Mouse (Mus musculus) kidney, embryonic 15.5 days (tissue): ENCODE data around the gene Sfn. TPM values are rescaled to one million over a fixed set of nuclear protein-coding genes. Genes with fewer than 3 reads are reported as not detected.

Source experiments
- ATAC-seq: fragments of 200-750 bp; cut with Nextera tagmentation; replicated peaks from 2 replicates; pipeline ENCODE4 v1.8.0; 2017; ENCODE audit warnings: moderate TSS enrichment; ENCODE audit not compliant: low FRiP score
- H3K27ac ChIP-seq: fragments of 300-500 bp; sonication (generic); 2 replicates; pipeline ENCODE4 v1.5.1; 2015; ENCODE audit warnings: mild to moderate bottlenecking, inconsistent platforms
- H3K27me3 ChIP-seq: fragments of 300-500 bp; sonication (generic); 2 replicates; pipeline ENCODE4 v1.6.1; 2015; ENCODE audit warnings: inconsistent platforms
- H3K36me3 ChIP-seq: fragments of 300-500 bp; sonication (generic); 2 replicates; pipeline ENCODE4 v1.6.1; 2015; ENCODE audit warnings: inconsistent platforms
- H3K4me1 ChIP-seq: fragments of 300-500 bp; sonication (generic); 2 replicates; pipeline ENCODE4 v1.6.1; 2015; ENCODE audit warnings: inconsistent platforms
- H3K4me2 ChIP-seq: fragments of 300-500 bp; sonication (generic); 2 replicates; pipeline ENCODE4 v1.6.1; 2015; ENCODE audit warnings: moderate library complexity, mild to moderate bottlenecking, inconsistent platforms
- H3K4me3 ChIP-seq: fragments of 300-500 bp; sonication (generic); replicated peaks from 2 replicates; pipeline ENCODE4 v1.5.1; 2015; ENCODE audit warnings: mild to moderate bottlenecking, inconsistent platforms
- H3K9ac ChIP-seq: fragments of 300-500 bp; sonication (generic); 2 replicates; pipeline ENCODE4 v1.6.1; 2015; ENCODE audit warnings: mild to moderate bottlenecking, inconsistent platforms
- H3K9me3 ChIP-seq: fragments of 300-500 bp; sonication (generic); replicated peaks from 2 replicates; pipeline ENCODE4 v1.6.1; 2016; ENCODE audit warnings: inconsistent platforms
- WGBS: fragments of 180-500 bp; shearing (Covaris S2); methylation state at CpG from one replicate; pipeline ENCODE4 v1.1.7; 2015; ENCODE audit warnings: mixed read lengths; 5-methylcytosine and 5-hydroxymethylcytosine counted together
- polyA plus RNA-seq: library from polyadenylated mRNA; unstranded; fragments of >200 nt; fragmentation: Nextera tagmentation; extraction: Ambion mirVana; gene quantifications from 2 replicates; pipeline ENCODE4 v1.2.1, GENCODE M21; 2015

The Sfn gene
- polyA plus RNA-seq, 1 experiment from 2014 or later = 13.3 TPM

DNA sequence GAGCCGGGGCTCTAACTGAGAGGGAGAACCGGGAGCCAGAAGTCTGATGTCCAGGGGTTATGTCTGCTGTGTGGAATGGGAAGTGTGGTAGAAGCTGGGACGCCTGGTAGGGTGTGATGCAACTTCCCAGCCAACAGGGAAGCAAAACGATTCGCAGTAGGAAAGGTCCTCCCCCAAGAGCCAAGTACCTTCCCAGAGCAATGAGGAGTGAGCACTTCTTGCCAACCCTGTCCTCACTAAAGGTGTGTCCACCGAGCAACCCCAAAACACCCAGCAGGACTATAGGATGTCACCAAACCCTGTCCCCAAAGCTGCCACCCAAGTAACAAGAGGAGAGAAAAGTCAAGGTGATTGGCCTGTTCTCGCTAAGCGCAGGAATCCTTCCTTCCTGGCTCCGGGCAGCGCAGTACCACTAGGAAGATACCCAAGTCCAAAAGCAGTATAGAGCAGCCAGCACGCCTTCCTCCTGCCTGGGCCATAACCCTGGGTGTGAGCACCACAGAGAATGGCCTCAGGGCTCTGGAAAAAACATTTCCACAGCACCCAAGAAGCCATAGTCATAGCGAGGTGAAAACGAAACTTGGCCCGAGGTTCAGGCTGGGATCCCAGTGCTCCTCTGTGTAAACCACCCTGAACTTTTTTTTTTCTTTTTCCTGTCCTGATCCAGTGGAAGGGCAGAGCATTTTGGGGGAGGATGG lies 29.3 kb upstream of the Sfn start:
- Histone ChIP-seq H3K36me3 (peaks cover 8% of the 10 kb centered on the region), H3K27me3 (no peaks in the 10 kb centered on the region), H3K4me1 (peaks cover 60% of the 10 kb centered on the region), H3K9me3 (no peaks in the 10 kb centered on the region), H3K27ac (0 out of 2 replicates have a peak overlapping the region, but pooled peaks have one; percentile 13), H3K9ac (0 out of 2 replicates have a peak overlapping the region, but pooled peaks have one; percentile 0), H3K4me3 (peak overlapping the region; percentile 70), H3K4me2 (peak overlapping the region; percentile 95)
- ATAC-seq = no peak
- WGBS = 72% methylated on average over 14 of the region's 14 CpGs

DNA sequence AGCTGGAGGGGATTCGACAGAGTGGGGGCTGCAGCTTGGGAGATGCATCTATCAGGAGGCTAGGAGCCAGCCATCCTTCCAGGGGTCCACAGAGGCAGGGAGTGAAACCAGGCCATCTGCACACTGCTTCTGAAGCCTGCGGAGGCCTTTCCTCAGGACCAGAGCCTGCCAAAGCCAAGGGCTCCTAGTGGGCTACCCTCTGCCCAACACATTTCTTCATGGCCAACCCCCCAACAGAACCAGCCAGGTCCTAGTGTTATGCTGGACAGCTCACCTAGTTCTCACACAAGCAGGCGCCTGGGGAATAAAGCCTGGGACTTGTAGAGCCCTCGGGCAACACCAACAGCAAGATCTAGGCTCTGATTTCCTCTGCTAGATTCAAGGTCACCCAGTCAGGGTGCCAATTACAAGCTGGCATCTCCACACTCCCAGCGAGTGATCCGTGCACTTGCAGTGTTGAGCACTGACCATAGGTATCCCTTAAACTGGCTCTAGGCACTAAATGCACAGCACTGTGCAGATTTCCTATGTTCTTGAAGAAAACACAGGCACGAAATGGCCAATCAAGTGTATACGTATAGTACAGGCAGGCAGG lies 28.5 kb upstream of the Sfn start:
- H3K27ac ChIP-seq = no peak overlapping the region; the same call in 1 of the 2 replicates
- ATAC-seq = no peak
- peak overlapping the region; percentile 95; the same call in 1 of the 2 replicates for H3K4me2 ChIP-seq
- no peaks in the 10 kb centered on the region for H3K9me3 ChIP-seq
- WGBS = 88% methylated on average over 8 of the region's 8 CpGs
- H3K27me3 ChIP-seq = no peaks in the 10 kb centered on the region
- H3K36me3 ChIP-seq = peaks cover 15% of the 10 kb centered on the region
- peaks cover 68% of the 10 kb centered on the region for H3K4me1 ChIP-seq
- H3K9ac ChIP-seq = 0 out of 2 replicates have a peak overlapping the region, but pooled peaks have one; percentile 0
- H3K4me3 ChIP-seq = no peak overlapping the region

DNA sequence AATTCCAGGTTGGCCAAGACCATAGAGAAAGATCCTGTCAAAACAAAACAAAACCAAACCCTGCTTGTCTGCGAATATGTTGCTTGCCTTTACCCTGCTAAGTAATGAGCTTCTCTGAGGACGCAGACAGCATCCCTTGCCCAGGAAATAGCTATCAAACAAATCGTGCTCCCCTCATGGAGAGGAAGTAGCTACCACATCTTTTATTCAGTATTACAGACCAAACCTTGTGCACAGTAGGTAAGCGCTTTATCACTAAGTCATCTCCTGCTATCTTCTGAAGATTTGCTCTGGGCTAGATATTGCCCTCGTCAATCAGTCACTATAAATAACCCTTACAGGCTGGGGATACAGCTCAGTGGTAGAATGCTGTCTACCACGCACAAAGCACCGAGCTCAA lies 27.2 kb upstream of the Sfn start:
- H3K4me3 ChIP-seq = no peak overlapping the region
- no peaks in the 10 kb centered on the region for H3K9me3 ChIP-seq
- no peak for ATAC-seq
- H3K9ac ChIP-seq = no peak overlapping the region
- no peaks in the 10 kb centered on the region for H3K27me3 ChIP-seq
- peaks cover 77% of the 10 kb centered on the region for H3K4me1 ChIP-seq
- peaks cover 25% of the 10 kb centered on the region for H3K36me3 ChIP-seq
- H3K4me2 ChIP-seq = no peak overlapping the region
- no peak overlapping the region for H3K27ac ChIP-seq
- WGBS = 82% methylated on average over 7 of the region's 7 CpGs

DNA sequence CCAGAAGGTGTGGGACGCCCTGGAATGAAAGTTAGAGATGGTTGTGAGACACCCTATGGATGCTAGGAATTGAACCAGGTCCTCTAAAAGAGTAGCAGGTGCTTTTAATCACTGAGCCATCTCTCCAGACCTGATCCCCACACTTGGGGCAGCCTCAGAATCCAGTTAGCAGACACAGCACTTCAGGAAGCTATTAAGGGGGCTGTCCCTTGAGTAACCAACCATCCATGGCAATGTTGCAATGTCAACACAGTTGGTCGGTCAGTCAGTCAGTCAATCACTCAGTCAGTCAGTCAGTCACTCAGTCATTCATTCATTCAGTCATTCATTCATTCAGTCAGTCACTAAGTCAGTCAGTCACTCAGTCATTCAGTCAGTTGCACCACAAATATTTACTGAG lies 26.5 kb upstream of the Sfn start:
- H3K36me3 ChIP-seq = peaks cover 32% of the 10 kb centered on the region
- whole genome bisulfite sequencing = 59% methylated on average over 2 of the region's 2 CpGs
- peaks cover 72% of the 10 kb centered on the region for H3K4me1 ChIP-seq
- no peak for ATAC-seq
- H3K9ac ChIP-seq = no peak overlapping the region
- no peak overlapping the region for H3K4me2 ChIP-seq
- no peaks in the 10 kb centered on the region for H3K27me3 ChIP-seq
- no peak overlapping the region for H3K27ac ChIP-seq
- no peak overlapping the region for H3K4me3 ChIP-seq
- H3K9me3 ChIP-seq = no peaks in the 10 kb centered on the region

DNA sequence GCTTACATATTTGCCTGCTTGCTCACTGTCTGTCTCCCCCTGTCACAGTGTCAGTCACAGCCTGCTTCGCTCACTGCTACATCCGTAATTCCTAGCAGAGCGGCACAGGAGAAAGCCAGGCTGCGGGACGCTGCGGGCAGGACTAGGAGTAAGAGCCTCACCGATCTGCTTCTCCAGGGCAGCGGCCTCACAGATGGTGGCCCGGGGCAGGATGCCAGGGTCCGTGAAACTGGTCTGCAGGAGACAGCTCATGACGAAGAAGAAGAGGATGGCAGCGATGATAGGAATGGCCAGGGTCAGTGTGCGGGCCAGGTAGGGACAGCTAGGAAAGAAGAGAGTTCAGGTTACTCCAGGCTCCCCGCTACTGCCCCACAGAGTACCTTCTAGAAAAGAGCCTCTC lies 25.1 kb upstream of the Sfn start:
- 92% methylated on average over 14 of the region's 14 CpGs for WGBS
- H3K9ac ChIP-seq = no peak overlapping the region
- ATAC-seq = no peak
- peaks cover 32% of the 10 kb centered on the region for H3K36me3 ChIP-seq
- peaks cover 63% of the 10 kb centered on the region for H3K4me1 ChIP-seq
- no peaks in the 10 kb centered on the region for H3K27me3 ChIP-seq
- no peak overlapping the region for H3K4me2 ChIP-seq
- H3K4me3 ChIP-seq = no peak overlapping the region
- H3K9me3 ChIP-seq = no peaks in the 10 kb centered on the region
- peak overlapping the region; percentile 87; the same call in 1 of the 2 replicates for H3K27ac ChIP-seq

DNA sequence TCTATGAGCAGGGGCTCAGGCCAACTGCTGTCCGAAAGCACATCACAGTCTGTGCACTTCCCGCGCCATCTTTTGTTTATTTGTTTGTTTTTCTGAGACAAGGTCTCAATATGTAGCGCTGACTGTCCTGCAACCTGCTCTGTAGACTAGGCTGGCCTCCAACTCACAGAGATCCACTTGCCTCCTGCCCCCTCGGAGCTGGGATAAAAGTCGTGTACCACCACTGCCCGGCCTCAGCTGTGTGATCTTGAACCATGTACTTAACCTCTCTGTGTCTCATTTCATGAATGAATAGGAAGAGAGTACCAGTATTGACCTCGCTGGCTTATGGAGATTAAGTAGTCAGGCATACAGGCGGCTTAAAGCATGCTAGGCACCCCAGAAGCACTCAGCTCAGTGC lies 24.7 kb upstream of the Sfn start:
- H3K9me3 ChIP-seq = no peaks in the 10 kb centered on the region
- peaks cover 32% of the 10 kb centered on the region for H3K36me3 ChIP-seq
- peak overlapping the region; percentile 87 for H3K27ac ChIP-seq
- H3K4me1 ChIP-seq = peaks cover 59% of the 10 kb centered on the region
- 73% methylated on average over 9 of the region's 9 CpGs for WGBS
- no peak overlapping the region for H3K4me3 ChIP-seq
- no peak for ATAC-seq
- no peaks in the 10 kb centered on the region for H3K27me3 ChIP-seq
- no peak overlapping the region for H3K4me2 ChIP-seq
- no peak overlapping the region for H3K9ac ChIP-seq

DNA sequence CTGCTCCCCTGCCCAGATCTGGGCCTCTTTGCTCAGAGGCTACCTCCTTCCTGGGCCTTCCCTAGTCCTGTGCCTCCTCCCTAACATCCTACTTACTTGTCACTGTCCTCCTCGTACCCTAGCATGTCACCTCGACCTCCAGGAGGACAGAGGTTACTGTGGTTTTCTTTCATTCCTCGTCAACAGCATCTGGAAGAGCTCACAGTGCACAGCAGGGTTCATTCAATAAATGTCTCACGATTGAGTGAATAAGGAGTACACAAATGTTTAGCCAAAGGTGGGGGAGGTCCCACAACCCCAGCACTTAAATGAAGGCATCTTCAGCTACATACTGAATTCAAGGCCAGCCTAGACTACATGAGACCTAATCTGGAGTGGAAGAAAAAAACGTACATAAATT lies 24.3 kb upstream of the Sfn start:
- no peaks in the 10 kb centered on the region for H3K9me3 ChIP-seq
- no peak for ATAC-seq
- peaks cover 55% of the 10 kb centered on the region for H3K4me1 ChIP-seq
- no peaks in the 10 kb centered on the region for H3K27me3 ChIP-seq
- peak overlapping the region; percentile 87 for H3K27ac ChIP-seq
- no peak overlapping the region for H3K9ac ChIP-seq
- no peak overlapping the region; the same call in 1 of the 2 replicates for H3K4me2 ChIP-seq
- no peak overlapping the region for H3K4me3 ChIP-seq
- peaks cover 32% of the 10 kb centered on the region for H3K36me3 ChIP-seq
- WGBS = 27% methylated on average over 5 of the region's 5 CpGs

DNA sequence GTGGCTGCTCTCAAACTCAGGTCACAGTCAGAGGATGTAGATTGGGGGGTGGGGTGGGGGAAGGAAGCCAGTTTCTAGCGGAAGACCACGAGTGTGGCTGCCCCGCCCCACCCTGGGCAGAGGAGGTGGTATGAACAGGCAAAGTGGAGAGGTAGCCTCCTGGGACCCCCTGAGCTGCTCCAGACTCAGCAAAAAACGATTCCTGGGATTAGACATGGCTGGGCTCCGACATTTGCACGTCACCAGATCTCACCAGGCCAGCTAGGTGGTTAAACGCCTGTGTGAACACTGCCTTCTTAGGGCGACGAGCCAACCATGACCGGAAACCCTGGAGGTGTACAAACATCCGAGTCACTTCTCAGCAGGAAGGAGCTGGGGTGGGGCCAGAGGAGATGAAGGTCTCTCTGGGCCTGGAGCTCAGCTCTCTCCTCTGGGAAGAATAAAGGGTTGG lies 23.7 kb upstream of the Sfn start:
- Histone ChIP-seq H3K27me3 (no peaks in the 10 kb centered on the region), H3K4me2 (peak overlapping the region; percentile 42), H3K4me1 (peaks cover 49% of the 10 kb centered on the region), H3K4me3 (no peak overlapping the region), H3K27ac (peak overlapping the region; percentile 87), H3K9ac (no peak overlapping the region), H3K9me3 (no peaks in the 10 kb centered on the region), H3K36me3 (peaks cover 34% of the 10 kb centered on the region)
- WGBS = 35% methylated on average over 11 of the region's 11 CpGs
- ATAC-seq = peak; percentile 76

DNA sequence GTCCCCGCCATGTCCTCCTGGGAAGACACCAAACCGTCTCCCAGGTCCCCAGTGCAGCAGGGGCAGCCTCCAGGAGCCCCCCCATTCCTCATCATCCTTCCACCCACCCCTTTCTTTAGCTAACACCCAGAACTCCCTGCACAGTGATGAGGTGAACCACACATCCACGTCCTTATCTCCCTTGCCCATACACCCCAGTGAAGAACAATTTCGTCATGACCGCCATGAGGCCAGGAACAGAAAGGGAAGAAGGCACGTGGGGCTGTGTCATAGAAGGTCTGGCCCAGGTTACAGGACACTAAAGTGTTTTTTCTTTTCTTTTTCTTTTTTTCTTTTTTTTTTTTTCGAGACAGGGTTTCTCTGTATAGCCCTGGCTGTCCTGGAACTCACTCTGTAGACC lies 22.9 kb upstream of the Sfn start:
- Histone ChIP-seq H3K27ac (peak overlapping the region; percentile 87), H3K4me1 (peaks cover 43% of the 10 kb centered on the region), H3K4me2 (no peak overlapping the region), H3K9ac (no peak overlapping the region), H3K36me3 (peaks cover 40% of the 10 kb centered on the region), H3K4me3 (no peak overlapping the region), H3K27me3 (no peaks in the 10 kb centered on the region), H3K9me3 (no peaks in the 10 kb centered on the region)
- WGBS = 89% methylated on average over 7 of the region's 7 CpGs
- no peak for ATAC-seq

DNA sequence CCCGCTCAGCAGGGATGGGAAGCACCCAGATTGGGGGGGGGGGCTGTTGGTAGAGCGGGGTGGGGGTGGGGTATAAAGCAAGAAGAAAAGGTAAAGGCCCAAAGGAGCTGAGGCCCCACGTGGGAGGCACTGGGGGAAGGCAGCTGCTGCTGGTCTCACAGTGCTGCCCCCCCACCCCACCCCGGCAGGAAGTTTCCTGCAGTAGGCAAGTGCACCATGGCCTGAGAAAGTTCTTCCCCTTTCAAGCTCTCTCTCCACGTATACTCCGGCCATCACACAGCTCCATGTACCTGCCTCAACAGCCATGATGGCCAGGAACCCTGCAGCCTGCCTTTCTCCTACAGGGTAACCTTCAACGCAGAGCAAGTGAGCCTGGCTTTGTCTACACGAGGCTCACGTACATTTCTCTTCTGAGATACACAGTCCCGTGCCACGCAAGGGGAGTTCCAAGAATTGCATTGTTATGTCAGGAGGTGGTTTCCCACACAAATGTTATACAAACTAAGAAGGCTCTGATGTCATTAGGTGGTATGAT lies 20.3 kb upstream of the Sfn start:
- WGBS = 79% methylated on average over 11 of the region's 11 CpGs
- peaks cover 44% of the 10 kb centered on the region for H3K36me3 ChIP-seq

DNA sequence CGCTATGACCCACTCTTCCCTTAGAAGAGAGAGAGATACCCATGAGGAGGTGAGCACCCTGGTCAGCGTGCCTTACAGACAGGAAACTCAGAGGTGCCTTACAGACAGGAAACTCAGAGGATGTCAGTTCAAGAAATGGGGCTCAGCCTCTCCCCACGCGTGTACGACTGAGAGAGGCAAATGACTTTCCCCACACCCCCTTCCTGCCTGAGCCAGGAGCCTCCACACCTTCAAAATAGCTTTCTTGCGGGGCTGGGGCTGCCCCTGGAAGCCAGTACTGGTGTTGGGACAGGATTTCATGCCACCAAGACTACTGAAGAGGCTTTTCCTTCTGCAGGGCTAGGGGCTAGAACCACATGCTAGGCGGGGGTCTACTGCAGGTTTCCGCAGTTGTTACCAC lies 18.7 kb upstream of the Sfn start:
- no peak overlapping the region for H3K27ac ChIP-seq
- no peak overlapping the region for H3K4me2 ChIP-seq
- H3K36me3 ChIP-seq = peaks cover 35% of the 10 kb centered on the region
- H3K27me3 ChIP-seq = no peaks in the 10 kb centered on the region
- ATAC-seq = no peak
- H3K9me3 ChIP-seq = no peaks in the 10 kb centered on the region
- no peak overlapping the region for H3K4me3 ChIP-seq
- 79% methylated on average over 8 of the region's 8 CpGs for WGBS
- H3K4me1 ChIP-seq = peaks cover 15% of the 10 kb centered on the region
- H3K9ac ChIP-seq = no peak overlapping the region

More for the DNA sequence above, 20.3 kb upstream of the Sfn start:
- no peaks in the 10 kb centered on the region for H3K27me3 ChIP-seq
- H3K4me2 ChIP-seq = no peak overlapping the region
- no peak overlapping the region for H3K4me3 ChIP-seq
- H3K9ac ChIP-seq = no peak overlapping the region
- ATAC-seq = no peak
- H3K9me3 ChIP-seq = no peaks in the 10 kb centered on the region
- no peak overlapping the region for H3K27ac ChIP-seq
- H3K4me1 ChIP-seq = peaks cover 26% of the 10 kb centered on the region

DNA sequence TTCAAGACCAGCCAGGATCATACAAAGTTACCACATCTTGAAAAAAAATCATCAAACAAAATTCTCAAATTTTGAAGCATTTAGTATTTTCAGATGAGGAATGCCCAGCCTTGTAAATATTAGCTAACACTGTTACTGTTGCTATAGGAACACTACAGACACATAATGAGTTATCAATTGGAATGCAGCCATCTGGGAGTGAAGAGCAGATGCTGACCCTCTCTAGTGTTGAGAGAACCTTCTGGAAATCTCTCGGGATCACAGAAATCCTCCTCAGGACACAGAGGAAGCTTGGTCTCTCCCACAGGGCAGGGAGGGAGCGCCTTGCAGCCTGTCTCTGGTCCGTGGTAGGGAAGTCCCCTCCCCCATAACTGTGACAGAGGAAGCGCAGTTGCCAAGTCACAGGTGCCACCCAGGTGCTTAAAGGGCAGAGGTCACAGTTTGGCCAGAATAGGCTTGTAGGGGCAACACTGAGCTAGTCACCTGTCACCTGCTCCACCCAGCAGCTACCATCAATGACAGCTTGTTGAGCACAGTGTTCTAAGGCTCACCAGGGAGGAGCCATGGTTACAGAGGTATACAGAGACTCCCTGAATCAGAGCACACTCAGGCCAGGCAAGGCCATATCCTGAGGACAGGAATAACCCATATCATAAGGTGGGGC lies 17.6 kb upstream of the Sfn start:
- 73% methylated on average over 4 of the region's 4 CpGs for WGBS
- peaks cover 5% of the 10 kb centered on the region; the same call in 1 of the 2 replicates for H3K4me1 ChIP-seq
- H3K27me3 ChIP-seq = no peaks in the 10 kb centered on the region
- no peak overlapping the region for H3K4me2 ChIP-seq
- peaks cover 37% of the 10 kb centered on the region for H3K36me3 ChIP-seq
- no peak overlapping the region for H3K27ac ChIP-seq
- H3K9ac ChIP-seq = no peak overlapping the region
- no peak for ATAC-seq
- no peak overlapping the region for H3K4me3 ChIP-seq
- no peaks in the 10 kb centered on the region for H3K9me3 ChIP-seq
